In the genomic region with DNA sequence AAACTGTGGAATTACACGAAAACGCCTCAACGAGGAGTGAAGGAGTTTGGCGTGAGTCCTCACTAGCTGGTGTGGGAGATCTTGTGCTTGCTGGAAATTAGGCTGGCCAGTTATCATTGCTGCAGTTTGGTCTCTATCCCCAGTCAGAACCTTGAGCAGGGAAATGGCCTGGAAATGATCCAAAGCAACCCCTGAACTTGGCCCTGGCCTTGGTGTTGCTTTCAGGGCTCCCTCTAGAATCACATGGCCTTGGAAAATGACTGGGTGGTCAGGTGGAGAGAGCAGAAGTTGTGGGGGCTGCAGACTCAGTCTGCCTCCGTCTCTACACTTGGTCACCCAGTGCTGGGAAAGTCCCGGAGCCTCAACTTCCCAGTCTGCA, we compare ENCODE assay signal across 9 mouse cellular contexts.
DNase-seq lines count a peak whose midpoint lies in the region; ATAC-seq and TF ChIP-seq lines count a peak whose summit lies in the region.
"Had no signal": no experiment of that assay in that cellular context is flagged by ENCODE, and none has a peak within 500 bp of the region (broad histone marks: within the 10 kb centered on the region; RNA-seq: fewer than 3 reads in every experiment).

No protein-coding gene starts in this region.

- H3K4me2 ChIP-seq in neural tube, embryonic 11.5 days (ENCODE audit: low read depth): no peak overlapping the region
- no peak overlapping the region for H3K4me2 ChIP-seq in hindbrain, postnatal 0 days (ENCODE audit: low read depth, low read length)
- no peak overlapping the region for H3K4me2 ChIP-seq in neural tube, embryonic 15.5 days
- H3K4me2 ChIP-seq in liver, embryonic 12.5 days: no peak overlapping the region

- no peaks in the 10 kb centered on the region for H3K27me3 ChIP-seq in neural tube, embryonic 11.5 days (ENCODE audit: control insufficient read depth, insufficient read depth, low read length)
- H3K27me3 ChIP-seq in hindbrain, postnatal 0 days (ENCODE audit: insufficient read depth, low read length): no peaks in the 10 kb centered on the region
- H3K27me3 ChIP-seq in neural tube, embryonic 15.5 days (replicated peaks): no peaks in the 10 kb centered on the region
- no peaks in the 10 kb centered on the region for H3K27me3 ChIP-seq in liver, embryonic 12.5 days (replicated peaks)

- H3K4me1 ChIP-seq in neural tube, embryonic 11.5 days (ENCODE audit: control insufficient read depth, insufficient read depth, low read length): peaks cover 18% of the 10 kb centered on the region
- peaks cover 20% of the 10 kb centered on the region for H3K4me1 ChIP-seq in hindbrain, postnatal 0 days (ENCODE audit: insufficient read depth, low read length)
- peaks cover 39% of the 10 kb centered on the region for H3K4me1 ChIP-seq in neural tube, embryonic 15.5 days
- no peaks in the 10 kb centered on the region for H3K4me1 ChIP-seq in liver, embryonic 12.5 days

- no peak for ATAC-seq in neural tube, embryonic 11.5 days (ENCODE audit: insufficient read depth, low FRiP score, low TSS enrichment)
- ATAC-seq in hindbrain, postnatal 0 days: no peak
- no peak for ATAC-seq in neural tube, embryonic 15.5 days (ENCODE audit: low FRiP score)
- no peak for ATAC-seq in liver, embryonic 12.5 days

- 61% methylated on average over 6 of the region's 6 CpGs for WGBS in neural tube, embryonic 11.5 days
- WGBS in hindbrain, postnatal 0 days: 49% methylated on average over 6 of the region's 6 CpGs
- 52% methylated on average over 6 of the region's 6 CpGs for WGBS in neural tube, embryonic 15.5 days
- WGBS in liver, embryonic 12.5 days (ENCODE audit: insufficient replicate concordance): 68% methylated on average over 6 of the region's 6 CpGs

- peak overlapping the region; percentile 50 for H3K27ac ChIP-seq in neural tube, embryonic 11.5 days (ENCODE audit: low read depth, low read length)
- peak overlapping the region; percentile 68; the same call in 1 of the 2 replicates for H3K27ac ChIP-seq in hindbrain, postnatal 0 days
- peak overlapping the region; percentile 67 for H3K27ac ChIP-seq in neural tube, embryonic 15.5 days (replicated peaks)
- H3K27ac ChIP-seq in liver, embryonic 12.5 days: no peak overlapping the region
- H3K27ac ChIP-seq: heart, adult 2 months had no signal

- H3K4me3 ChIP-seq in neural tube, embryonic 11.5 days (ENCODE audit: low read depth, low read length): no peak overlapping the region
- H3K4me3 ChIP-seq in hindbrain, postnatal 0 days (ENCODE audit: low read length): no peak overlapping the region
- H3K4me3 ChIP-seq in neural tube, embryonic 15.5 days (replicated peaks): no peak overlapping the region
- H3K4me3 ChIP-seq in liver, embryonic 12.5 days: no peak overlapping the region
- H3K4me3 ChIP-seq: heart, adult 2 months had no signal

- no peaks in the 10 kb centered on the region for H3K9me3 ChIP-seq in neural tube, embryonic 11.5 days (ENCODE audit: control insufficient read depth, low read length)
- H3K9me3 ChIP-seq in hindbrain, postnatal 0 days (ENCODE audit: low read length): no peaks in the 10 kb centered on the region
- no peaks in the 10 kb centered on the region for H3K9me3 ChIP-seq in neural tube, embryonic 15.5 days (replicated peaks)
- H3K9me3 ChIP-seq in liver, embryonic 12.5 days (replicated peaks): no peaks in the 10 kb centered on the region

- peak; percentile 67 for DNase-seq in adrenal gland, adult 2 months
- DNase-seq in adrenal gland, postnatal 25 days: no peak
- DNase-seq in neural tube, embryonic 11.5 days (ENCODE audit: low spot score): no peak
- DNase-seq in neural tube, embryonic 10.5 days (ENCODE audit: extremely low spot score, low spot score): no peak
- no peak for DNase-seq in hindbrain, postnatal 0 days (ENCODE audit: low spot score)
- DNase-seq in urinary bladder, postnatal 36 days (ENCODE audit: low spot score in 2 of 2): no peak
- DNase-seq: heart, adult 2 months had no signal

- H3K9ac ChIP-seq in neural tube, embryonic 11.5 days (ENCODE audit: low read length): no peak overlapping the region
- no peak overlapping the region for H3K9ac ChIP-seq in hindbrain, postnatal 0 days (replicated peaks; ENCODE audit: low read length)
- H3K9ac ChIP-seq in neural tube, embryonic 15.5 days (replicated peaks): no peak overlapping the region
- no peak overlapping the region for H3K9ac ChIP-seq in liver, embryonic 12.5 days

- no peaks in the 10 kb centered on the region for H3K36me3 ChIP-seq in neural tube, embryonic 11.5 days (ENCODE audit: control insufficient read depth, insufficient read depth, low read length)
- H3K36me3 ChIP-seq in hindbrain, postnatal 0 days (ENCODE audit: insufficient read depth, low read length): no peaks in the 10 kb centered on the region
- no peaks in the 10 kb centered on the region for H3K36me3 ChIP-seq in neural tube, embryonic 15.5 days
- H3K36me3 ChIP-seq in liver, embryonic 12.5 days: no peaks in the 10 kb centered on the region

- TF ChIP-seq CTCF in hindbrain, postnatal 0 days (IDR thresholded peaks at IDR 0.05; ENCODE audit: low read depth): no peak
